Mouse (Mus musculus) left cerebral cortex, postnatal 4 days (tissue): ENCODE results near the gene Lcmt1. TPM values are rescaled to one million over a fixed set of nuclear protein-coding genes. Genes with fewer than 3 reads are reported as not detected.

Experiments used
- DNase-seq: peaks from one replicate; pipeline ENCODE4 v3.0.0-alpha.2; 2022
- intact Hi-C: fragments of 180-260 bp; cut with DNase I; formaldehyde crosslinking; loops from one replicate; pipeline ENCODE4 v1.15.1; 2025
- total RNA-seq, 2 experiments: library from RNA; stranded (reverse); gene quantifications; 2 replicates each; pipeline ENCODE4 v1.2.3; 2021

Gene Lcmt1
- total RNA-seq, 2 experiments from 2014 or later = 87.9 to 93.3 TPM

DNA sequence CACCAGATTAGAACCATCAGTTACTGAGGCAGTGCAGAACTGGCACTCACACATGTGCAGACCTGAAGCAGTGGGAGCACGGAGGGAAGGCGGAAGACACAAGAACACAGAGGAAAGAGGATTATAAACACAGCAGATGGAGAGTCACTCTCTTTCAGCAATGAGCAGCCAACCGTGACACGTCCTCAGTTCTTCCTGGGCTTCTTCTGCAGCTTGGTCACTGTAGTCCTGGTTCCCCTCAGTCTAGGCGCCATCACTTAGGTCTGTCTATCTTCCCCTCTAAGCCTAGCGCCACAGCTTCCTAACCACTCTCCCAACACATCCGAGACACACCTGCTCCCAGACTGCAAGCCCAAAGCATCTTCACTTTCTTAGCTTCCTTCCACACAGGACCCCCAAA, 10.5 kb upstream of the Lcmt1 start:
- intact Hi-C loops = no loop called here
- DNase-seq = peak; percentile 40

DNA sequence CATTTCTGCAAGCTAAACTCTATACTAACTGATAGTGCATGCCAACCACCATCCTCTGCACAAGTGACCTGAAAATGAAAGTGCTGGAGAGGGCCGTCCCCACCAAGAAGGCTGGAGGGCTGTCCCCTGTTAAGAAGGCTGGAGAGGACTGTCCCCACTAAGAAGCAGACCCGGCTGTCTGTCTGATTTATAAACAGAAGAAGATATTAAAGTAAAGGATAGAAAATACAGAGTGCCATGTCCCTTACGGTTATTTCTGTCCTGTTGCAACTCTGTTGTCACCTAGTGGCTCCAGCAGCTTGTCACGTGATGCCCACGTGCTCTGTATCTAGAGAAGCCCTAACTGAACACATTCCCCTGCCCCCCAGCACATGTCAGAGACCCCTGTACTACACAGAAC, 9.4 kb upstream of the Lcmt1 start:
- intact Hi-C loops = no loop called here
- DNase-seq = no peak

DNA sequence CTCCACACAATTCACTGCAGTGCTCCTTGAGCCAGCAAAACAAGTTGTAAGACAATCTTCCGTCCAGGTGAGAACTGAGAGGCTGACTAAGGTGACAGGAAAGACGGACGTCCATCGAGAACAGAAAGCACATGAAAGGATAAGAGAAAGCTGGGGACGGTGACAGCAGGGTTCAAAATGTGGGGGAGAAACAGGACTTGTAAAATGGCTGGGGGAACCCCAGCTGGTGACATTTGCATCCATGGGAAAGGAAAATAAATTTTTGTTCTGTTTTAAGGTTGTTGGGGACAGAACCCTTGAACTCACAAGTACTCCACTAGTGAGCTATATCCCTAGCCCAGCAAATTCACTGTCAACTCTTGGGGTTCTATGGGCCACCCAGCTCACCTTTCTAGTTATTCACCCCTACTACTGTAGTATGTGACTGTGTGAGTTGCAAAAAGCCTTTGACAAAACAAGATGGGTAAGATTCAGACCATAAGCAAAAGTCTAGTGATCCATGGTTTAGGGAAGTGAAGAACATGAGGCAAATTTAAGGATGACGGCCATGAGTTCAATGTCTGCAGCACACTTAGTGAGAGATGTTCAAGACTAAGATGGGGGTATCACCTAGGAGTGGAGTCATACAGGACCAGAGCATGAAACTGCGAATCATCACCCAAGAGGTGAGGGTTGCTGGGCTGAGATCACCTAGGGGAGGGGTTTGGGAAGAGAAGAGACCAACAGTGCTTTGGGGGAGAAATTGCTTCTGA, 8.2 kb upstream of the Lcmt1 start:
- no peak for DNase-seq
- intact Hi-C loops = no loop called here

DNA sequence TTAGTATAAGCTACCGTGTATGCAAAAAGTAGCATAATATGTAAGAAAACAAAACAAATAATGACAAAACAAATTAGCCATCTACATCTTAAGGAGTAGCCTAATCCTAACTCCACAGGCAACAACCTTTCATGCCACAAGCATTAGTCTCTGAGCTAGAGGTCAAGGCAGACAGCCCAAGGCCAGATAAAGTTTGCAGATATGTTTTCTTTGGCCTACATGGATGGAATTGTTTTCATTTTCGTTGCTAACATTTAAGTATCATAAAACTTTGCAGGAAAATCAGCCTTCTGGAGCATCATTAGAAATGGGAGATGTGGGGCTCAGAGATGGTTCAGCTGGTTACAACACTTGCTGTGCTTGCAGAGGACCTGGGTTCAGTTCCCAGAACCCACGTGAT, 6.8 kb upstream of the Lcmt1 start:
- DNase-seq = no peak
- intact Hi-C loops = no loop called here

DNA sequence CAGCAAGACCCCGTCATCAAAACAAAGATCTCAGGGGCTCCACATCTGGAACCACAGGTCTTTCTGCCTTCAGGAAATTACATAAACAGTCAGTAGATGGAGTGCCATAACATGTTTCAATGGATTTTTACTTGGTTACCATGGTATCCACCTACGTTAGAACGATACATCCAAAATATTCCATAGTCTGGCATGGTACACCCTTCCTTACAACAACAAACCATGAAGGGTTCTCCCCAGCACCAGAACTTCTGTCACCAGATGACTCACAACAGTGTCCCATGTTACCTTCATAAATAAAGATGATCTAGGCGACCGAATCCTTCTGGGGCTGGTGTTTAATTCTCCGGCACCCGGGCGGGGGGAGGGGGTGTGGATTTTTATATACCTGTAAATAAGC, 5.6 kb upstream of the Lcmt1 start:
- no peak for DNase-seq
- intact Hi-C loops = no loop called here

DNA sequence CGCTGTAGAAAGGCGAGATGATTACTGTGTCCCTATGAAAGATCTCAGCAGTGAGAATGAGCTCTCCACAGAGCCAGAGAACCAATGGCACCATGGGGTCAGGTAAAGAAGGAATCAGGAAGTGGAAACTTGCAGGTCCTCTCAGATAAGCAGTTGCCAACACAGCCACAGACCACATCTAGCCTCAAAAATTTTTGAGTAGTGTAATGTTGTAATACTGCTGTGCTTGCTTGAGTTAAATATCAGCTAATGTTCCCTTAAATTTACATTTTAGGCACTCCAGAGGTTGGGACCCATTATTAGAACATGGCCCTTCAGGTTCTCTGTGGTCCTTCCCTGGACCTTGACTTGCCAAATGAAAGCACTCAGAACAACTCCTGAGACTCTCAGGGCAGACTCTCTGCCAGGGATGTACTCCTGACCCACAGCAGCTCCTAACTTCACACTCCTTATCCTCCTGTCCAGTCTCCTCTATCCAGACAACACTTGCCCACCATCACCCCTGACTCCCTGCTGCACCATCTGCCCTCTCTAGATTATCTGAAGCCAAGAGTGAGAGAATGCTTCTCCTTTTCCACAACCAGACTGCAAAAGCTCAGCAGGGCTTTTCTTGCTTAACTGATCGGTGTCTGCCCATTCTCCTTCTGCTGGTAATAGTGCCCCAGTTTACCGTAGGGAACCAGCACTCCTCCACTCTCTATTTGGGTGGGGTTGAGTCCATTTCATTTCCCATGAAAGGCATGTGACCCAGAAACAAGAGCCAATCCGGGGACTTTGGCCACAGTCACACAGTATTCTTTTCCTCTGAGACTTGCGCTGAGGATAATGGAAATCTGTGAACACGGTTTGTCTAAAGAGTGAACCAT, 3.5 kb upstream of the Lcmt1 start:
- peak; percentile 8 for DNase-seq
- intact Hi-C loops = no loop called here

DNA sequence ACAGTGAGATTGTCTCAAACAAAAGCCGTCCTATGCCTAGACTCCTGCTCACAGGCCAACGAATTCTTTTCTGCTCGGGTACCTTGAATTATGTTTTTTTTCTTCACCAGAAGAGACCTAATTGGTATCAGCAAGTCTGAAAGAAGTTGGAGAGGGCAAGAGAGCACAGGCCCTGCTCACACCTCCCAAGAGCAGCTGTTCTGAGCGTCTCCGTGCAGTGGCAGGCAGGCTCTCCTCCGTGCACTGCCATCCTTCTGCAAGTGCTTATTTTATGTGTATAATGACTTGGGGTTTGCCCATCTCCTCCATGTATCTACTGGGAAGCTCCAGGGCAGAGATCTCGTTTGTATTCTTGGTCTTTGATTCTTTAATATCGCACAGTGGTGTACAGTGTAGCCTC, 2.8 kb upstream of the Lcmt1 start:
- DNase-seq = no peak
- intact Hi-C loops = no loop called here

DNA sequence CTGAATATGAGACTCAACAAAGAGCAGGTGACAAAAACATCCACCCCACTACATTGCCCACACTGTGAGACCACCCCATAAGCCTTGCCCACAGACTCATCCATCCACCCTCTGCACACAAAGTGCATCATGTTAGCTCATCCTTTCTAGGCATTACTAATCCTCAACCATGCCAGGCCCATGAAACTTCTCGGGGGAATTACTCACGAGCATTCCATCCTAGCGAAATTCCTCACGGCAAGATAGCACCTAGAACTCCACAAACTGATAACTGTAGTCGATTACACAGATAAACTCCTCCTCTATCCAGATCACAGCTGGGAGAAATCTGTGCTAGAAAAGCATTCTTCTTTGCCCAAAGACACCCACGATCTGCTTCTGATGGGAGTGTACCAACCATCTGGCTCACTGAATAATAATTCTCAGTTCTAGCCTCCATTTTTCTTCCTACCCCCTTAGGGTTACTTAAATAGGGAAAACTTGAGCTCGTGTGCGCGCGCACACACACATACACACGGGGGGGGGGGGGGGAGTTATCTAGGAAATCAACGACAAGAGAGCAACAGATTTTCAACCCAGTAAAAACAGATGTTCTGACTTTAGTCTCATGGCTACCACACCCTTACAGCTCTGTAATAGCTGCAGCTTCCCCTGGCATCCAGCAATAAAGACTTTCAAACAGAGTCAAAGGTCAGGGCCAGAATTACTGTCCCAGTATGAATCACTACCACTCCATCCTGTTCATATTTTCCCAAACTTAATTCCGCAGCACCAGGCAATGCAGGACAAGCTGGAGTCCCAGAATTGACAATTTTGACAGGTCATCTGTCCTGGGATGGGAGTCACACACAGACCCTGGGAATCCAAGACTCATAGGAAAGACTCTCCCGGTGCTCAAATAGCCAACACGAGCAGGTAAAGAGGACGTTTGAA, 2.1 kb upstream of the Lcmt1 start:
- DNase-seq = no peak
- intact Hi-C loops = no loop called here

DNA sequence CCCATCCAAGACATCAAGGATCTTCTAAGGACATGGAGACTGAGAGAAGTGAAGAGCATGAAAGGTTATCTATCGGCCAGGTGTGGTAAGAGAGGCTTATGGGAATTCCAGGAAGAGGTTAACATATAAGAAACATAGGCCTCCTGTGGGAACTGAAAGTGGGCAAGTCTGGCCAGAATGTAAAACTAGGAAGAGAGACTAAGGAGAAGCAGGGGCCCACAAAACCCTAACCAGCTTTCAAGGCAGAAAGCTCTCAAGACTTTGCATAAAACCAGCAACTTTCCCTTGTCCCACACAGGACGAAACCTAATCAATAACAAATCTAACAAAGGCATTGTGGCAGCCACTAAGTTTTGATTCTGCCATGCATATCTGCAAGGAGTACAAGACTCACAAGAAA, 1.4 kb upstream of the Lcmt1 start:
- intact Hi-C loops = no loop called here
- DNase-seq = no peak

DNA sequence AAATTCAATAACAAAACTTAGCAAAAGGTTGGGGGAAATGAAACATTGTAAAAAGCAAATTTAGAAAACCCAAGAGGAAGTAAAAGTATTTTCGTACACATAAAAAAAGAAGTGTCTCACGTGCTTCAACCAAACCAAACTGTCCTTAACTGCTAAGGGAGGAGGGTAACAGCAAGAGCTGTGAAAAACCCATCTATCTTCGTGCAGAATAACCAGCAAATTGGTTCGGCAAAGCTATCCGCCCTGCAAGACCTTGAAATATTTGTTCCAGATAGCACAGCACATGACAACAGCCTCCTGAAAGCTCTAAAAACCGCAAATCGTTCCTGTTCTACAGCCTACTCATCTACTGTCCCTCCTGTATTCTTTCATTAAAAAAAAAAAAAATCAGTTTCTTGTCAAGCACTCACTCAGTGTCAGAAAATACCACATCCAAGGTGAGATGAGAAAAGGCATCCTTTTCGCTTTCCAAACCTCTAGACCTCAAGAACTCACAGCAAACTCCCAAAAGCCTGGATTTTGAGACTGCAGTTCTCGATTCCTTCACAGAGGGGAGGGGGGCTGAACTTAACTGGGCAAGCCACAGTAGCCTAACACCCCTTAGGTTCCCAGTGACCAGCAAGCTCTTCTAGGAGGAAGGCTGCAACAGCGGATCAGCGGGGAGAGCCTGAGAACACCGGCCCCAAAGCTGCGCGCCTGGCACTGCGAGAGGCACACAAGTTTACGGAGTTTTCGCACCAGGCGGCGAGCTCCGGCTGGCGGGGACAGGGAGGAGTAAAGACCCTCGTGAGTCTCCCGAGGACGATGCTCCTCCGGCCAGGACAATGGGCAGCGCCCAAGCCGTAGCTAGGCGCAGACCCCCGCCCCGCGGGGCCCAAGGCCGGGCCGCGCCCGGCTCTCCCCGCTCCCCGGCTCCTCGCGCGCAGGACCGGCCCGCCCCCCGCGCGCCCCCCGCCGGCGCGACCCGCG, 522 bp upstream of the Lcmt1 start:
- intact Hi-C loops = no loop called here
- no peak for DNase-seq

DNA sequence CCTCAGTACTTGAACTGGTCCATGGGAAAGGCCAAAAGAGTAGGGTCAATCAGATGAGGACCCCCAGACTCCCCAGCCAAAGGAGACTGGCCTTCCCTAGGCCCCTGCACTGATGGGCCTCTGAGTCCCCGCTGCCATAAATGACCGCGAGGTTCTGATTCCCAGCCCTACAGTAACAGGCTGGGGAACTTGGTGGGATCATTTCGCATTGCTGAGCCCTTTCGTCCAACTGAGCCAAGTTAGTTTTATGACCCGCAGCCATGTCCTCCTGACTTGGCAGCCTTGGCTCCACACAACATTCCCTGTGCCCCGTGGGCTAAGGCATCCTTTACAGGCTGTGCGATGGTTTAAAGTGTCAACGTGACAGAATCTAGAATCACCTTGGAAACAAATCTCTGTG, 1.1 kb downstream of the Lcmt1 start:
- DNase-seq = no peak
- intact Hi-C loops = no loop called here

DNA sequence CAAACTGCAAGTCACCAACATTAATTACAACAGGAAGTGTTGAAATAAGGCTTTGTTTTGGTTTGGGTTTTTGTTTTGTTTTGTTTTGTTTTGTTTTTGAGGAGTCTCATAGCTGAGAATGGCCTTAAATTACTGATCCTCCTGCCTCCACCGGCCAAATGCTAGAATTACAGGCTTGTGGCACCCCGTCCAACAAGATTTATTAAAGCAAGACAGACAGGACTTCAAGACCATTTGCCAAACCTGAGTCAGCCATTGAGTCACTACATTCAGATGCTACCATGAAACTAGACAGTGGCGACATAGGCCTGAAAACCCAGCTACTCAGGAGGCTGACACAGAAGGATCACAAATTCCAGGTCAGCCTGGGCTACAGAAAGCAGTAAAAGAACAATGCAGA, 1.9 kb downstream of the Lcmt1 start:
- intact Hi-C loops = no loop called here
- no peak for DNase-seq

DNA sequence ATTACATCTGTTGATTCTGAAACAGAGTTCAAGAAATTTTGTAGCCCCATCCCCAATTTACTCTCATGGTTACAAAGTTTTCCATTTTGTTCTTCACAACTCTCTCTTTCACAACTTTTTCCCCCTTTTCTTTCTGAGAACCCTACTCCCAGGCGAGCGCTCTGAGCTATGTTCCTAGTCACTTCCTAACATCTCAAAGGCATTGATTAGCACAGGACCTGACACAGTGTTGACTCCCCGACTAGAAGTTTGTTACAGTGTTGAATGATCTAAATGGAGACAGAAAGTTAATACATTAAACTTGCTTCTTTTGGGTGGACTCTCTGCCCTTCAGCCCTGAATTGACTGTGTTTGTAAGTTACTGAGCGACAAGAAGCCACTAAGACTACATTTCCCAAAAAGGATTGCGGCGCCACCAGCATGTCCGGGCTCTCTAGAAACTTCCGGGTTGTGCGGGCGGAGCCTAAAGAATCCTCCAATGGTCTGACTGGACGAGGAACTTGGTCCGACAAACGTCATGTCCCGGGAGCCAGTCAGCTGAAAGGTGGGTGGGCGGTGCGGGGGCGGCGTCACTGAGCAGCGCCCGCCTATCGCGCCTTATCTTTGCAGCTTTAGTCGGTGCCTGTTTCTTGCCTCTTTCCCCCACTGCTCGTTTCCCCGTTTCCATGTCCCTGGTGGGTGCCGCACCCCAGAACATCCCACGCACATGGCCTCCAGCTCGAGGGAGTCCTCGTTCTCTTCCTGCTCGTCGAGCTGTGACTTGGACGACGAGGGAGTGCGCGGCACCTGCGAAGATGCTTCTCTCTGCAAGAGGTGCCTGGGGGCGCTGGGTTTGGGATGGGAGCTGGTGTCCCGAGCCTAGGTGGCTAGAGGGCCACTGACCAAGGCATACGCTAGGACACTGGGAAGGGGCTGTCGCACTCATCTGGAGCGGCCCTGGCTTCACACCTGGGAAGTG, 8.1 kb downstream of the Lcmt1 start:
- intact Hi-C loops = no loop called here
- peak; percentile 95 for DNase-seq

DNA sequence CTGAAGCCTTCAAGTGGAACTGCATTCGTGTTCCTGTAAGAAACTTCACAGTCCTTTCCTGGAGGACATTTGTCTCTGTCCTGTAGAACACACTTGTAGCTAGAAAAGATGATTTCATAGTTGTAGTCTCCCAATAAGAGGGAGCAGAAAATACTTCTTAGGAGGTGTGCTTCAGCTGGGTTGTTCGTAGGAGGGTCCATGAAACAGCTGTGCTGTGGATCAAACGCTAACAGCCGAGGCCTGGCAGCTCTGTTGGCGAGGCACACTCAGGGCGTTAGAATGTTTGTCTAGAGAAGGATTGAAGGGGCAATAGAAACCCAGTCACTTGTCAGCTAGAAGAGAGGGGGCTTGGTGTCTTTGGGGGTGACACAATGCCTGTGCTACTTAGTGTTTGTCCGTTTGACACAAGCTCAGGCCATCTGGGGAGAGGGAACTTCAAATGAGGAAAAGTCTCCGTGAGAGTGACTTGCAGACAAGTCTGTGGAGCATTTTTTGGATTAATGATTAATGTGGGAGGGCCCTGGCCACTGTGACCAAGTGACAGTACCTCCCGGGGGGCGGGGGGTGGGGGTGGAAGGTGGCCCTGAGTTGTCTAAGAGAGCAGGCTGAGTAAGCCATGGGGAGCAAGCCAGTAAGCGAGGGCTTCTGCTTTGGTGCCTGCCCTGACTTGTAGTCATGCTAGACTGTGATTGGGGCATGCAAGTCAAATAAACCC, 16.3 kb downstream of the Lcmt1 start:
- DNase-seq = no peak
- intact Hi-C loops = no loop called here

DNA sequence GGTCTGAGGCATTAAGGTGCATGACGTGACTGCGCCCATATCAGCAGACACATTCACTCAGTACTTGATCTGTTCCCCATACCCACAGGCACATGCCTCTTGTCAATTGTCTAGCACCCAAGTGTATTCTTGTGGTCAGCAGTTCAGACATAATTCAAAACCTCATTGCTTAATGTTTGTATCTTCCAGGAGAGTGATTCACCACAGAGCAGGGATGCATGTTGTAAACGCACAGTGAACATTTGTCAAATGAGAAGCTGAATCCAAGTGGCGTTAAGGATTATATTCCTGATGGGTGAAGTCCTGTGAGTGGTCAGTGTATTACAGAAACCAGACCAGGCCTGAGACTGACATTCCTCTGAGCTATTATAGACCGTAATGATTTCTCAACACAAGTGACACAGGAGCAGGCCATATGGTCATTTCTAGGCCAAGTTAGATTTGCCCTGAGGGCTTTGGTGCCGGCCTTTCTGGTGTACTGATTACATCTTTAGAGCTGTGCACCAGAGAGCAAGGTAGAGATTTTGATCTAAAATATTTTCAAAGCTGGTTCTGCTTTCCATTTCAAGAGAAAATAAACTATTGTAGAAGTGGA, 20.2 kb downstream of the Lcmt1 start:
- intact Hi-C loops = no loop called here
- DNase-seq = no peak

DNA sequence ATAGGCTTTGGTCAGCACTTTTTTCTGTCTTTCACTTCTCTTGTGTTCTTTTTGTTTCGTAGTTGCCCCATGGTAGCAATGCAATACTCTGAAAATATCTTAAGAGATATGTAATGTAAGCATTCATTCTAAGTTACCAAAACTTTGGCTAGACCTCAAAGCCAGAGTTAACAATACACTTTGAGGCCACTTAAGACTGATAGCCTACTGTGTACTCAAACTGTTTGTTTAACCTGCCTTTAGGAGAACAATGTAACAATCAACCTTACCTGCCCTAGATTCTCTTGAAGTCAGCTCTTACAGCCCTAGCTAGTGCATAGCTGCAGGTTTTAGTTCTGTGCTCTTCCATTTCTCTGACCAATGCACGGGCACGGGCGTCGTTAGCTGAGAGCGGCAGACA, 24.7 kb downstream of the Lcmt1 start:
- no peak for DNase-seq
- intact Hi-C loops = no loop called here

DNA sequence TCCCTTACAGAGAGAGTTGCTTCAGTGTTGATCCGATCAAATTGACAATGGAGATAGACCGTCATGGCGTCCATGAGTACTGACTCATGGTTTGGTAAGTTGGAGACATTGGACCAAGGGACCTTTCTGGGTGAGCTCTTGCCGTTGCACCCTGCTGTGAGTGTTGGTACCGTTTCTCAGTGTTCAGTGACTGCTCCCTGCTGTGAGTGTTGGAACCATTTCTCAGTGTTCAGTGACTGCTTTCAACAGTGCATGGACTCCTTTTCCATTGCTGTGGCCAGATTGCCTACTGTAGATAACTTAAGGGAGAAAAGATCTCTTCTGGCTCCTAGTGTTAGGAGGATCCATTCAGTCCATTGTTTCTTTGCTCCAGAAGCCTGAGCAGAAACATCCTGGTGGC, 27.3 kb downstream of the Lcmt1 start:
- intact Hi-C loops = loop anchor here (5.0 kb wide), 1 partner anchor 70 kb away; no protein-coding TSS in a partner anchor
- no peak for DNase-seq

DNA sequence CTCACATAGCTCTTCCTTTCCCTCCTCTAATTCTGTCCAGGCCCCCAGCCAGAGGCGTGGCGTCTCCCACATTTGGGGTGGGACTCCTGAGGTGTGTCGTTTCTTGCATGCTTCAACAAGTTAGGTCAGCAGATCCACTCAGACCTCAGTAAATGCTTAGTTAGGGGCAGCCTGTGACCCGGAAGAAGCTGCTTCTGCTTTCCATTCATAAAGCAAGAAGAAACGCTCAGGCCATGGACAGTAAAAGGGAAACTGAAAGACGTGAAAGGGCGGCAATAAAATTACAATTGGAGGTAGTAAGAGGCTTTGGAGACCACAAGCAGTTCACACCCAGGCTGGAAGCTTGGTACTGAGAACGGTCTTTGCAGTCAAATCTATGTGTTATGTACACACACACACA, 27.8 kb downstream of the Lcmt1 start:
- intact Hi-C loops = loop anchor here (5.0 kb wide), 1 partner anchor 70 kb away; no protein-coding TSS in a partner anchor
- no peak for DNase-seq
